Mouse (Mus musculus): ENCODE results near the gene Mdm1. TPM values are rescaled to one million over a fixed set of nuclear protein-coding genes. Genes with fewer than 3 reads are reported as not detected.
"Not testable (repeated sequence)": the region's sequence is repeated elsewhere in the genome, so short reads cannot be mapped to it uniquely, and the experiment has no call there.

Mdm1 gene
- total RNA-seq, 2 experiments from 2014 or later: 10.6 to 11.5 TPM

GRCm38 (mm10) chr10:118122441-118123162, 19.0 kb upstream of the Mdm1 start:
- DNase-seq: no peak

GRCm38 (mm10) chr10:118125236-118125635, 16.4 kb upstream of the Mdm1 start:
- no peak for DNase-seq

DNA sequence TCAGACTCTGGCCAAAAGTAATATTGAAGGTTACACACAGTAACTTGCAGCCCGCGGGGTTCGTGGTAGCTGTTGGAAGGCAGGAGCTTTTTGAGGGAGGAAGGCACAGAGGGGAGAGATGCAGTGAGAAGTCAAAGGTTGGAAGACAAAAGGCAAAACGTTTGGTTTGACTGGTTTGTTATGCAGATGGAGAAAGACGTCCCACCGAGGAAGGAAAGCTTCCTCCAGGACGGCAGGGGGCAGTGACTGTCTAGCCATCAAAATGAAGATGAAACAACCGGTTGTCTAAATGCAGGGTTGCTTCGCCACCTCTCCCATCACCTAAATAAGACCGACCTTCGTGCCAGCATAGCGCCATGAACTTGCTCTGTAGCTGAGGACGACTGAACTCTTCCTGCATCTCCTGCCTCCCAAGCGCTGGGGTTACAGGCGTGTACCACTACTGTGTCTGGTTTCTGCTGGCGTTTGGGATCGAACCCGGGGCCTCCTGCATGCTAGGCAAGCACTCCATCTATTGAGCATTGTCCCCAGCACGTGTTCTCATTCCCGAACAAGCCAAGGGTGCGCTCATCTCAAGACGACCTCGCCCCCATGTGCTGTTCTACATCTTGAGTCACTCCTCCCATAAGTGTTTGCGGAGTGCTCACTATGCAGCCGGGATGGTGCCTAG, 15.7 kb upstream of the Mdm1 start:
- no peak for DNase-seq

DNA sequence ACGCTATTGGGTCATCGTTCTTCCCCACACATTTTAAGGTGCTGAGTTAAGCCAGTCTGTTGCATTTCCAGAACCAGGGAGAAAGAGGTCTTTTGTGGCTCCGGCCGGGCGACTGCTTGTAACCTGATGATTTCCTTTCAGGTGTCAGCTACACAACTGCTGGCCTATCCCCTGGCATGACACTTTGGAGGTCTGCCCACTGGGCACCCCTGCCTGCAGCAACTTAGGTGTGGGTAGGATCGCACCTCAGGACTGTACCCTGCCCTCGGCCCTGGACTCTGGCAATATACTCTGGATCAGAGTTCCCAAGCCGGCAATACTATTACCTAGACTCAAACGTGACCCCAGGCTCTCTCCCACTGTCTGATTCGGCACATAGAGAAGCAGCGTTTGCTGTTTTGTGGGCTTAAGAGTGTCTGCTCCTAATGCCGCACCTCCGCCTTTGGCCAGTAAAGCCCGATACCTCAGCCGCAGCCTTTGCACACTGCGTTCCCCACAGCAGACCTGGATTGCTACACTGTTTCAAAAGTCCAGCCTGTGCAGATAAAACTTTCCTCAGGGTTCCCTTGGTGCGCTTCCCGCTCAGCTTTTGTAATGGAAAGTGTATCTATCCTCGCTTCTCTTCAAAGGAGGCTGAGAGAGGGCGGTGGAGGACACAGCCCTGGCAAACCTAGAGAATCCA, 12.5 kb upstream of the Mdm1 start:
- no peak for DNase-seq

GRCm38 (mm10) chr10:118130016-118130415, 11.6 kb upstream of the Mdm1 start:
- no peak for DNase-seq

- no peak for DNase-seq
Observed at GRCm38 (mm10) chr10:118132993-118133392, 8.6 kb upstream of the Mdm1 start.

DNA sequence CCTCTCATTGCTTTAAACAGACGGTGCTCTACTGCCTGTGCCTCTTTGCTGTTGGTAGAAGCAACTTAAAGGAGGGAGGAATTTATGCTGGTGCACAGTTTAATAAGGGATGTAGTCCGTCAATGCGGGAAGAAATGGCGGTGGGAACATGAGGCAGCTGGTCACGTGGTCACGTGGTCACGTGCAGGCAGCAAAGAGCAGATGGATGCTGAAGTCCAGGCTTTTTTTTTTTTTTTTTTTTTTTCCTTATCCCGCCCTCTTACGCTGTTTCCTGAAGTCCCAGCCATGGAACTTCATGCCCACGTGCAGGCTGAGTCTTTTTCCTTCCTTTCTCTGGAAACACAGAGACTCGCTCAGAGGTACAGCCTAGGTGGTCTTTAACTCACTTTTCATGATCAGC, 3.1 kb upstream of the Mdm1 start:
- no peak for DNase-seq

DNA sequence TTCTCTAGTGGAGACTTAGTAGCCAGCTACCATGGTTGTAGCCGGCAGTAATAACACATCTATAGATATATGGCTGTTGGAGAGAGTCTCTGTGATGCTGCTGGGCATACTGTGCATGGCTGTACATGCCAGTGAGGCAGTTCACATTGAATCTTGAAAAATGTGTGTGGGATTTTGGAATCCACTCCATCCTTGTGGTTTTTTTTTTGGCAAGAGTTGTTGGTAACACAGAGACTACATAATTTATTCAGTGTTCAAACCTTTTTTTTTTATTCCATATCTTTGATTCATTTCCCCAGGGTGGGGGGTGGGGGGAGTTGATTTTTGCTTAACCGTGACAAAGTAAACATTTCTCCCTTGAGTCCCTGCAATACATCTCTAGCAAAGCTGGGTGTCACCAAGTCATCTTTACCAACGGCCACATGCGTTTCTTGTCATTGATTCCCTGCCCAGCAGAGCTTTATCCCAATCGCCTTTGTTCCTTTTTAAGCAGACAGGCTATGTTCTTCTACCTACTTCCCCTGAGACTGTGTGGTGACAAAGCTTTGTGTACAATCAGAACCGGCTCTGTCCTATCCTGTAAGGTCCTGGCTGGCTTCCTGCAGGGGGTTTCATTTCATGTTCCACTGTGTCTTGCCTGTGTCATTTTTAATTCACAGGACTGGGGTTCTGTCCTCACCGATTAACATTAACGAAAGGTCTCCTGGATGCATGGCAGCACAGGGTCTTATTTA, 1.6 kb upstream of the Mdm1 start:
- no peak for DNase-seq

GRCm38 (mm10) chr10:118141884-118142801, 532 bp downstream of the Mdm1 start:
- DNase-seq: no peak

GRCm38 (mm10) chr10:118149381-118149780, 7.8 kb downstream of the Mdm1 start:
- no peak for DNase-seq

GRCm38 (mm10) chr10:118150866-118151265, 9.3 kb downstream of the Mdm1 start:
- DNase-seq: no peak

DNA sequence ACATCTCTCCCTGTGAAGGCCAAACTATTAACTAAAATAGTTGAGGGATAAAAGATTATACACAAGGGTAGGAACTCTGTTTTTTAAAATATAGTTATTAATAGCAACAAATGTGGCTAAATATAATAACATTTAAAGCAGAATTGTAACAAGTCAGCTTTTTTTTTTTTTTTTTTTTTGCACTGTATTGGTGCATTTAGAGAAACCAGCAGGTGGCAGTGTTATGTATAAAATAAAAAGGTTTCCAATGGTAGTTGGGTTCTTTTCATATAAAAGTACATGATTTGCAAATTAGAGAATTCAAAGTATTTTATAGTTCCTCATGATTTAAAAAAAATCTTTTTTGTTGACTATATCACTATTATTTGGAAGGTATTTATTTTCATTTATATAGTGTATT, 14.3 kb downstream of the Mdm1 start:
- no peak for DNase-seq

DNA sequence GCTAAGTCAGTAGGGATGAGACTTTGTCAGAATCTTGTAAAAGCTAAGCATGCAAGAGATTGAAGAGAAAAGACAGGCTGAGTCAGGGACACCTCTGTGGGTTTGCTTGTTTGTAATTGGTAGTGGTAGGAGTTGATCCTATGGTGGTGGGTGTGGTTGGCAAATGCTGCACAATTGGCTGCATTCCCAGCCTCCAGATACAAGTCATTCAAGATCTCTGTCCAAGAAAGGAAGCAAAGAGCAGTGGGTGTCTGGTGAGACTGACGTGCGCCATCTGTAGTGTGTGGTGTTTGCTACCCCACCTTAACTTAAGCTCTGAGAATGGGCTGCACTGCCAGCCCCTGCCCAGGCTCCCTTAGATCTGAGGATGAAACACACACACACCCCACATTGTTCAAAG, 19.5 kb downstream of the Mdm1 start:
- no peak for DNase-seq

- no peak for DNase-seq
Observed at GRCm38 (mm10) chr10:118169212-118169611, 27.6 kb downstream of the Mdm1 start.

- DNase-seq: no peak
Observed at GRCm38 (mm10) chr10:118172416-118172815, 30.8 kb downstream of the Mdm1 start.

- DNase-seq: no peak
Observed at GRCm38 (mm10) chr10:118172876-118173275, 31.3 kb downstream of the Mdm1 start.

- not testable (repeated sequence) for DNase-seq
Observed at GRCm38 (mm10) chr10:118175542-118175941, 33.9 kb downstream of the Mdm1 start.

DNA sequence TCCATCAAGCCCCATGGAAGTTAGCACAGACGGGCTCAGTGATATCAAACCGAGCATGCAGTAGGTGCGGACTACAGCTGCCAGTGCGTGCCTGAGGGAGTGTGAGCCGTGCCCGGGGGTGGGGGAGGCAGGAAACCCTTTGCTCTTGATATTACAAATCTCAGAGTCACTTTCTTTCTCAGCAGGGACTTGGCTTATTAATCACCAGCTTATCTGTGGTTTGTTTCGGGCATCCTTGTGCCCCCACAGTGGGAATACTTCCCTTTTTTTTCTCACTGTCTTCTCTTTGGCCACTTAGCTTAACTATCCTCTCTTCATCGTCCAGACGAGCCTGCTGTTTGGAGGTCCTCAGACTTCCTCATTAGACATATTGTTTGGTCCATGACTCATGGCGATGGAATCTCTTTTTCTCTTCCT, 37.1 kb downstream of the Mdm1 start:
- no peak for DNase-seq

GRCm38 (mm10) chr10:118179265-118179664, 37.7 kb downstream of the Mdm1 start:
- no peak for DNase-seq

GRCm38 (mm10) chr10:118195150-118195549, 53.5 kb downstream of the Mdm1 start:
- not testable (repeated sequence) for DNase-seq

DNA sequence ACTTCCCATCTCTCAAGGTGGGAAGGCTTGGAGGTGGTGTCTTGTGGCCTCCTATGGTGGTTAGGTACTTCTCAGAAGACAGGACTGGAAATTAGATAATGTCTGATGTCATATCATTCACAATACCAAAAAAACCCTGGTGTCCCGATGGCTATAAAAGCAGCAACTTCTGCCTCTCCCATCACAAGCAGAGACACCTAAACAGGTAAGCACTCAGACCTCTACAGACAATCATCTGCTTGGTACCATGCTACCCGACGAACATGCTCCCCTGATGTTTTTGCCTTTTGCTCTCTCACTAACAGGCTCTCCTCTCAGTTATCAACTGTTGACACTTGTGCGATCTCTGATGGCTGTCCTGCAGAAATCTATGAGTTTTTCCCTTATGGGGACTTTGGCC, 63.0 kb downstream of the Mdm1 start, which contains the start of gene Il22:
TSS of gene Il22 (plus strand) at position 301 of the 400 bp plus-strand sequence.
- no peak for DNase-seq

Data from adrenal gland, postnatal 36 days (tissue).